Mouse (Mus musculus) kidney, postnatal 36 days (tissue): ENCODE measurements around the gene Gm49673.
"Not testable (repeated sequence)": the region's sequence is repeated elsewhere in the genome, so short reads cannot be mapped to it uniquely, and the experiment has no call there.

Experiments used
- DNase-seq, 2 experiments: peaks; one replicate each; pipeline ENCODE4 v3.0.0; 2021 to 2022; ENCODE audit warnings: mixed read lengths in 2 of 2

Gm49673 gene

GRCm38 (mm10) chr17:8129578-8129977 lies 18.0 kb downstream of the Gm49673 start:
- not testable (repeated sequence) for DNase-seq

GRCm38 (mm10) chr17:8128326-8128993 lies 19.1 kb downstream of the Gm49673 start:
- not testable (repeated sequence) for DNase-seq

DNA sequence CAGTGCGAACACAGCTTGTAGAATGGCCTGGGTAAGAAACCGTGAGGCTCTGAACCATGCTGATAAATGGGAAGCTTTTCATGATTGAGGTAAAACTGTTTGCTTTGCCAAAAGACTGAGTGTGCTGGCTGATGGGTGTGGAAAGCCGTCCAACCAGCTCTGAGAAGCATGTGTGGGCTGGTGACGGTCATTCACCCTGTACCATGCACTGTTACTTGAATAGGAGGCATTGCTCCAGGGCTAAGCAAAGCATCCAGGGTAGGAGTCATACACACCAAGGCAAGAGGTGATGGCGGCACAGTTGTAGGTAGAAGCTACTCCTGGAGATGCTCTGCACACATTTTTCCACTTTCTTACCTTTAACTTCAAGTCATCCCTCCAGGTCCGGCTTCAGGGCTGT lies 23.0 kb downstream of the Gm49673 start:
- DNase-seq = not testable (repeated sequence)

DNA sequence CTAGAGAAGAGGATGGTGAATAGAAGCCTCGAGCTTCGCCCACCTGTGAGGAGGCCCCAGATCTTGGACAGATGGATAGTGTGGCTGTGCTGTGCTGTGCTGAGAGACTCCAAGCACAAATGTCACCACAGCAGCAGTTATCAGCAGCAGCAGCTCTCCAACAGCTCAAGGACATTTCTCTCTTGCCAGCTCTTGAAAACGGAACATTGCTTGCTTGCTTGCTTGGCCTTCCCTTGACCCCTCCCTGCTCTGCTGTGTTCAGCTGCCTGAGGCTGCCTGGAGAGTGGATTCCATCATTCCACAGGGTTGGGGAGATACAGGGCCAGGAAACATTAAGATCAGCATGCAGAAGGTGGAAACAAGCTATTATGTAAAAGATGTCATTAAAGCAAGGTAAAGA lies 24.6 kb downstream of the Gm49673 start:
- DNase-seq = not testable (repeated sequence)

DNA sequence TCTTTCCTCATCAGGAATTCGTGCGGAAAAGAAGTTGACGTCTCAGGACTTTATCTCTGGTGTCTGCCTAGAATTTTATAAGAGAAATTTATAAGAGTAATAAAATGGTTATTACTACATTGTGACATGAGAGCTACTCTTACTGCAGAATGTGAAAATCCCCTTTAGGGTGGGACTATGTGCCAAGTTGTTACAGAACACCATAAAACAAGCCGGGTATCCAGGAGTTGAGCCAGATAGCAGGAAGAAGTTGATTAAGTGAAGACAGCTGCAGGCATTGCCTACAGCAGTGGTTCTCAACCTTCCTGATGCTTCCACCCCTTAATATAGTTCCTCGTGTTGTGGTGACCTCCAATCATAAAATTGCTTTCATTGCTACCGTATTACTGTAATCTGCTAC lies 30.7 kb downstream of the Gm49673 start:
- DNase-seq = not testable (repeated sequence)

DNA sequence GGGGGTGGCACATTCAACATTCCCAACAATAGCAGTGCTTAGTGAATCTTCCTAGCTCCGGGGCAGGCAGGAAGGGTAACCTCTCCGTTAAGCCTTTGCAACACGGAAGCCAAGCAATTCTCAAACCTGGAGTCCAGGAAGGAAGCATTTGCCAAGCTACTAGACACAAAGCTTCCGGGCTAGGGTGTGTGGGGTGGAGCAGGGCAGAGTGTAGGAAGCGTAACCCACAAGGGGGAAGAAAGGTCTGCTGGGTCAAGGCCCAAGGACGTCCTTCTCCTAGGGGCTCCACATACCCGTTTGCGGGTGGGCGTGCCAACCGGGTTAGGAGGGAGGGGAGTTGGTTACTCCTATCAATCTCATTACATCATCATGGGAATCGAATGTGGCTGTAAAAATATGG lies 31.2 kb downstream of the Gm49673 start:
- peak; percentile 29 to 62 for DNase-seq

- not testable (repeated sequence) for DNase-seq
Measured at GRCm38 (mm10) chr17:8112199-8112598, 35.4 kb downstream of the Gm49673 start.

- DNase-seq = not testable (repeated sequence)
Measured at GRCm38 (mm10) chr17:8101297-8101609, 46.3 kb downstream of the Gm49673 start.

GRCm38 (mm10) chr17:8100405-8101296 lies 46.9 kb downstream of the Gm49673 start:
- DNase-seq = peak in 1 of 2 experiments; percentile 6

DNA sequence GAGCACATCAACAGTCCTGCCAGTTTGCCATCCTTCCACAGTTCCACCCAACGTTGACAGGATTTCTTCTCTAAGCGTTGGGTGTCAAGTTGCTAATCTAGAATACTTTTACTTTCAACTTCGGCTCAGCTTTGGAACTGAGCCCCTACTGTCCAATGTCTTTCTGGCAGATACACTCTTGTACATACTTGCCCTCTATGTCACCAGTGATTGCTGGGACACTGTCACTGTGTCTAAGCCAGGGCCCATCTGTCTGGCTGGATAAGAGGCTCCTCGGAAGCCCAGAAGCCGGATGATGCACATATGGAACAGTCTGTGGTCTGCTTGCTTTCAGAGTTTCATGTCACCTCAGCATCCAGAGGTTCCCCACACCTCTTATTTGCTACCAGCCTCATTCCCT lies 51.4 kb downstream of the Gm49673 start:
- not testable (repeated sequence) for DNase-seq

- DNase-seq = peak; percentile 13 to 48
Measured at GRCm38 (mm10) chr17:8095653-8096052, 51.9 kb downstream of the Gm49673 start.

DNA sequence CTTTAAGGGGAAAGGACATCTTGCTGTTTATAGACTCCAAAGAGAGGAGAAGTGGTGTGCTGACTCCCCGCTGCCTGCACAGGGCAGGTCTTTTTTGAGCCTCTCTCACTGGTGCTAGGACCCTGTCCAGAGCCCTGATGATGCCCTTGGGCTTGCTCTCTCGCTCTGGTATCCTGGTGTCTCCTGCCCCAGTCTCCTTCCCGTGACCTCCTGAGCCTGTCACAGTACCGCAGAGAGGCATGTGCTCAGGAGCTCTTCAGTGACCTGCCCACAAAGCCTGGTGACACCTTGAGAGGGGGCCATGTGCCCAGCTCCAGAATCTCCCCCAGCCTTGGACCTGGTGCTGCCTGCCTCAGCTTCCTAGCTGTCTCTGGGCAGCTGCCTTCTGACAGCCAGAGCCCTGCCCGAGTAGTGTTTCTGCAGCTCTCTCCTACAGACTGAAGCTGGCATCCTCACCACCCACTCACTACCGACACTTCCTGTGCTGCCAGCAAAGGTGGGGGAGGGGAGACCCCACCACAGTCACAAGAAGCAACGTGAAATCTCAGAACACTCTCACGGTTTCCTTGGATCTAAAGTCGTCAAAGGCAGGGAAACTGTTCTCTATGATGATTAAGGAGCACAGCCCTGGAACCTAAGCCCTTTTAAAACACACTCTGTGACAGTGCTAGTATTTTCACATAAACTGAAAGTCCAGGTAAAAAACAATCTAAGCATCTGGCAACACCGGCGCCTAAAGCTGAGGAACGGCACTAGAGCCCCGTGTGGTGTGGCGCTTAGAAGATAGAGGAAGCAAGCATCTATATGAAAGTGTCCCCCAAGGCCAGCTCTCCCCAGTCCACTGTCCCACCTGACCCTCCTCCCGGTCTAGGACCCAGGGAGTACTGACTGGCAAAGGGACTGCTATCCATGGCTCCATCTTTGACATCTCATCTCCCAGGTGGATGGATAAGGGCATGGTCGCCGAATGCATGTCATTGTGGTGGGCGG lies 54.8 kb downstream of the Gm49673 start:
- DNase-seq = not testable (repeated sequence)

GRCm38 (mm10) chr17:8091320-8091719 lies 56.3 kb downstream of the Gm49673 start:
- not testable (repeated sequence) for DNase-seq

- DNase-seq = not testable (repeated sequence)
Measured at GRCm38 (mm10) chr17:8069847-8070246, 77.7 kb downstream of the Gm49673 start.

- DNase-seq = not testable (repeated sequence)
Measured at GRCm38 (mm10) chr17:8056637-8057138, 90.9 kb downstream of the Gm49673 start.

DNA sequence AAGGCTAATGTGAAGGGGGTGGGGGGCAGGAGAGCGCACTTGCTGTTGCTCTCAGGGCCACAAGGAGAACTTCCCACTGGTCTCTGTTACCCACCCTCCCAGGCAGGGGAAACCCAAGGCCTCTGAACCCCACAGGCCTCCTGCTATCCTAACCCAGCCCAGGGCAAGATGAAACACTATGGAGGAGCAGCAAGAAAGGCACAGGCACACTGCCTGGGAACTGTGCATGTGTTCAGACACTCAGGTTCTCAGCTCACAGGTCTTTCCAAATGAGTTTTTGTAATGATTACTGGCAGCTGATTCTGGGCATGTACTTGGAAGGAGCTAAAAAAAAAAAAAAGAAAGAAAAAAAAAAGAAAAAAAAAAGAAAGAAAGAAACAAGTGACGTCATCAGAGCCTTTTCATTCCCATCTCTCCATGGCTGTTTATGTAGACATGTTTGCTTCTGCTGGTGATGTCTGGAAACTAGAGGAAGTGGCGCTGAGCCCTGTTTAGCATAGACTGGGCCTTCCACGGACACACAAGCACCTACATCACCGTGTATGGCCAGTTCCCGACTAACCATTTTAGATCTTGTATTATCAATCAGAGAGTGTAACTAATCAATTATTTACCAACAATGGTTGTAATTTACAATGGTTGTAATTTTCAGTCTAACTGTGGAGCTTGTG lies 91.5 kb downstream of the Gm49673 start:
- DNase-seq = not testable (repeated sequence)

DNA sequence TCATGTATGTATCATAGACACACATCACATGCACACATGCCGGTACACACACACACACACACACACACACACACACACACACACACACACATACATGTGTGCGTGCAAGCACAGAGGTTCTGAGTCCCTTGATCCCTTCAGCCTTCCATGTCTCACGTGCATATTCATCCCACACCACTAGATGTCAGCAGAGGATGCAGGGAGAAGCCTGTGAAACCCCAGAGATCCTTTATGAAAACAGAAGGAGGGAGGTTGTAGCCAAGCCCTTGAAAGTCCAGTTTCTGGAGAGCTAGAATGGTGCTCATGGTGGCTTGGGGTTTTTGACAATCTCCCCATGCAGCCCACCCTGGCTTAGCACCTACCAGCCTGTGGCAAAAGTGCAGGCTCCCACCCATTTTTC lies 96.3 kb downstream of the Gm49673 start:
- DNase-seq = peak; percentile 70 to 90

DNA sequence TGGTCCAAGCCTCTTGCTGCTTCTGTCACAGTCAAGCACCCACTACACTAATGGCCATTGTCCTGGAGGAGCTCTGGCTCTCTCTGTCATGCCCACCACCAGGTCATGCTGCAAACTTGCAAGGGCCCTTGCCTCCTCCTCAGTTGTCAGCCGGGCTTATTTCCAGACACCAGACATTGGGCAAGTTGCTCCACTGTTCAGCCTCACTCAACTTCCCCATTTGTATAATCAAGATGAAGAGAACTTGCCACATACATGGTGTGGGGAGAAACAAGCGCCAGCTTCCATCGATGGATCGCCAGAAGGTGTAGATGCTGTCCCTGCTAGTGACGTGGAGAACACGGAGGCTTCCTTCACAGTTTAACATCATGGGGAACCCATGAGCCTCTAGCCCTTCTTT lies 97.4 kb downstream of the Gm49673 start:
- DNase-seq = not testable (repeated sequence)

- DNase-seq = peak; percentile 46 to 77
Measured at GRCm38 (mm10) chr17:8046178-8046577, 101.4 kb downstream of the Gm49673 start.

GRCm38 (mm10) chr17:8041197-8041596 lies 106.4 kb downstream of the Gm49673 start:
- DNase-seq = not testable (repeated sequence)

GRCm38 (mm10) chr17:8039916-8040635 lies 107.5 kb downstream of the Gm49673 start:
- DNase-seq = not testable (repeated sequence)
